Mouse (Mus musculus) mesoderm, embryonic 11.5 days (tissue): Measurements from ENCODE around the gene Tmcc1.

Experiments used
- DNase-seq: peaks from one replicate; pipeline ENCODE4 v3.0.0-alpha.2; 2012; ENCODE audit warnings: low read depth, low spot score

The Tmcc1 gene

DNA sequence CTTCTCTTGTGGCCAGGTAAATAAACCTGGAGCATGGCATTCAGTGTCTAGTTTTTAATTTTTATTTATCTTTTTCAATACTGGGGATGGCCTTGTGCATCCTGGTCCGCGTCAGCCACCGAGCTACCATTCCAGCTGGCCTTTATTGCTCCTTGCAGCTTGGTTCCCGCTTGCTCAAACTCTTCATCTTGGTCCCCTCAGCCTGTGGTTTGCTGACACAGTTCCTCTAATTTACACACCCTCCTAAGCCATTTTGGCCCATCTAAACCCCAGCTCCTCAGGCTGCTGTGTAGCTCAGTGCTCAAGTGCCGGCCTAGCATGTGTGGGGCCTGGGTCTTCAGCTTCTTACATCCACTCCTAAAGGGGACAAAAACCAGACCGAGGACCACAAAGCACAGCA, 179.2 kb downstream of the Tmcc1 start:
- DNase-seq, result no peak

DNA sequence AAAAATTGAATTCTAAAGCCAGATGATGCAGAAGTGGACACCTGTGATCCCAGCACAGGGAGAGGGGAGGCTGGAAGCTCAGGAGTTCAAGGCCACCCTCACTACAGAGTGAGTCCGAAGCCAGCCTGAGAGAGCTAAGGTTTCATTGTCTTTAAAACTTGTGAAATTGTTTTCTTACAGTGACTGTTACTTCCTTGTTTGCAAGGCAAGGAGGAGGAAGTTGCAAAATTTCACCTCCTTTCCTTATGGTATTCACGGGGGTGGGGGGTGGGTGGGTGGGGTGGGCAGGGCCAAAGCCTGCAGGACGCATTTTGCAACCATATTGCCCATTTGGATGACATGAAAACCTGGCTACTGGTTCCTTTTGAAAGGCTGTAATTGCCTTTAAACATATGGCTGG, 179.6 kb downstream of the Tmcc1 start:
- no peak for DNase-seq

- peak; percentile 79 for DNase-seq
These were observed 182.7 kb downstream of the Tmcc1 start for GRCm38 (mm10) chr6:116010541-116010940.

DNA sequence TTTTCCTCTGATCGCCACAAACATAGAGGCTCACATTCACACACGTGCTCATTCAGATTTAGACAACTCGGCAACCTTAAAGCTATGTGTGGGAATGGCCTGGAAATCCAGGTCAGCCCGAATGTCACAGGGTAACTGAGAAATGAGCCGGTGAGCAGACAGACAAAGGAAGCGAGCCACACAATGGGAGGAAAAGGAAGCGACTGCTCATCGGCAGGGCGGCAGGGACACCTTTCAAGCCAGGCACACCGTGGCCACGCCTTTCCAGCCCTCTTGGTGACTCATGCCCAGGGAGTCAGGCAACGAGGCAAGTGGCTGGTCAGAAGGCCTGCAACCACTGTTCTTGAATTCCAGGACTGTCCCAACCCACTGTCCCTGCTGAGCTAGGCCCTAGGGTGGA, 183.9 kb downstream of the Tmcc1 start:
- DNase-seq, result no peak

DNA sequence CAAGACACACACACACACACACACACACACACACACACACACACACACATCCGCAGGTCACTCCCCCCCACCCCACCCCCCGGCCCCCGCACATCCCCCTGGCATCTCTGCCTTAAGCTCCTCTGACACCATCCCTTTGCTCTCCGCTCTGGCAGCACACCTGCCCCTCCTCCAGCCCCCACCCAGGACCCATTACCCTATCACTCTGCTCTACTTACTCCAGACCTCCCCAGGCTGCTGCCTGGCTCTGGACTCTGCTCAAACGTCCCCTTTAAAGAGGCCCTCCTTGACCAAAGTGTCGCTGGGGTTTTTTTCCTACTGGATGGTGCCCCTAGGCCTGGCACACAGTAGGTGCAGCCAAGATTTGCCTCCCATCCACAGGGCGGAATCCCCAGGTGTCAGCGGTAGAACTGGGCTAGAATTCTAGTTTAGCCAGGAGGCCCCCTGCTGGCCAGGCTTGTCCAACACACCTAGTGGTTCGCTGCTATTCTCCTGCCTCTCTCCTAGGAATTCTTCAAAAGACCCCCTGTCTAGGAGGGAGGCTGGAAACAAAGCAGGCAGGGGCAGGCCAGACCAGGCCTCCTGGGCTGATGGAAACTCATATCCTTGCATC, 185.6 kb downstream of the Tmcc1 start:
- peak; percentile 72 for DNase-seq

DNA sequence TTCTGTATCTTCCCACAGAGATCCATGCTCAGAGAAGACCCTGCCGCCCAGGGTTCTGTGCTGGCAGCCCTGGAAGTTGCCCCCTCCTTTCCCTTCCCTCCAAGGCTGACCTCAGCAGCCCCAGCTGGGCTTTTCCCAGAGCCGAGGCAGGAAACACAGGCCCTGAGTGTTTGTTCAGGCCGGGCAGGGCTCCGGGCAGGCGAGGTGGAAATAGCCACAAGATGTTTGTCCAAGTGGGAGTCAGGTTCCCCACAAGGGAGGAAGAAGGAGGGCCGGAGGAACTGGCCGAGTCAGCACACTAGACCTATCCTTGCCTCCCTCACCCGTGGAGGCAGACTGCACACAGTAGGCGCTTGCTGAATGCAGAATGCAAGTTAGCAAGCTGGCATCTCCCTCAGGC, 186.6 kb downstream of the Tmcc1 start:
- DNase-seq, result peak; percentile 47

GRCm38 (mm10) chr6:116005959-116006288, 187.4 kb downstream of the Tmcc1 start:
- no peak for DNase-seq

DNA sequence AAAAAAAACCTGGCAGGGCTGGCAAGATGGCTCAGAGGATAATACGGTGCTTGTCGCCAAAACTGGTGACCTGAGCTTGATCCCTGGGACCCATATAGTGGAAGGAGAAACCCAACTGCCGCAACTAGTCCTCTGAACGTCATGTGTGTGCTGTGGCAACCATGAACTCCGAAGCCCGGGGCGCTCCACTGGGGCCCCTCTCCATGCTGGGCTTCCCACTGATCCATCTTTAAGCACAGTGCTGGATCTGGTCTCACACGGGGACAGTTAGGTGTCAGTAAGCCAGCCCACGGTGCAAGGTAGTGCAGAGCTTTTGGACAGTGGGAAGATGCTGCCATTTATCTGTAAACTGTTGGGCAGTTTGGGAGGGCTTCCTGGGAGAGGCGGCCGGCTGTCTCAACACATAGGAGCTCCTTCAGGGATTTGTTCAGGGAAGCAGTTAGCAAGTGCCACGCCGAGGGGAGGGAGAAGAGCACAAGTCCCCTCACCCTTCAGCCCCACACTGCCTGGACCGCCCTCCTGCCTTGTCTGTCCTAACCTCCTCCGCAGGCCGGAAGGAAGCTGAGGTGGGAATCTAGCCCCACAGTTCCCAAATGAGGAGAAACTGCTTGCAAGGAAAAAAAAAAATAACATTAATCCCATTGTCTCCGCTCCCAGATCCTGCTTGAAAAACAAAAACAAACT, 187.9 kb downstream of the Tmcc1 start:
- DNase-seq, result no peak

DNA sequence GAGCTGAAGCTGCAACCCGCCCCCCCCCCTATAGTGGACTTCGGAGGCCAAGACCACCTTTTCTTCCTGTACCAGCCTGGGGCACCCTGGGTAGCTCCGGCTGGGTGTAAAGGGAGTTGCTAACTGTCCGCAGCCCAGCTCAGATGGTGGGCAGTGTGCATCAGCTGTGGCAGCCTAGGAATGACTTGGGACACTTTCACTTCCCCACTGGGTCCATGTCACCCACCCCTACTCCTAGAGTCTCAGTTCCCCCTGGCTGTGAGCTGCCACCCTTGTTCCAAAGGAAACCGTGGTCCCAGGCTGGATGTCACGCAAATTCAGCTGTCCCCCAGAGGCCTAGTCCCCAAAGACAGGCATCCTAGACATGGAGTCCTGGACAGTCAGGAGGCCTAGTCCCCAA, 188.6 kb downstream of the Tmcc1 start:
- no peak for DNase-seq

DNA sequence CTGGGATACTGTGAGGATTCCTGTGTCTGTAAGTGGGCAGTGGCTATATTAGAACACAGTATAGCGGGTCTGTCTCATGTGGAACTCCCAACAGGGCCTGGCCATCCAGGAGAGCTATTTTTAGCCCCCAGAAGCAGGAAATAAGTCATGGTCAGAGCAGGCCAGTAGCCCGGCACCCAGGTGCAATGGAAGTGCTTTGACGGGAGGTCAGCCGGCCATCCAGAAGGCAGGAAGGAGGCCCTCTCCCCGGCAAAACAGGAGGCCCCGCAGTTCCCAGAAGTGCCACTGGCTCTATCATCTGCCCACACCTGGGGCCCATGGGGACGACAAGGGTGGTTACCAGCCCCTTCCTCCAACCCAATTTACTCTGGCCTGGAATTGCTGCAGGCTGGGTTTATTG, 189.2 kb downstream of the Tmcc1 start:
- DNase-seq, result no peak

- DNase-seq, result no peak
These were observed 189.8 kb downstream of the Tmcc1 start for GRCm38 (mm10) chr6:116003516-116003915.

- DNase-seq, result no peak
These were observed 190.8 kb downstream of the Tmcc1 start for GRCm38 (mm10) chr6:116002311-116003104.

- no peak for DNase-seq
These were observed 192.4 kb downstream of the Tmcc1 start for GRCm38 (mm10) chr6:116000851-116001250.

GRCm38 (mm10) chr6:115999227-115999626, 194.1 kb downstream of the Tmcc1 start:
- DNase-seq, result no peak

DNA sequence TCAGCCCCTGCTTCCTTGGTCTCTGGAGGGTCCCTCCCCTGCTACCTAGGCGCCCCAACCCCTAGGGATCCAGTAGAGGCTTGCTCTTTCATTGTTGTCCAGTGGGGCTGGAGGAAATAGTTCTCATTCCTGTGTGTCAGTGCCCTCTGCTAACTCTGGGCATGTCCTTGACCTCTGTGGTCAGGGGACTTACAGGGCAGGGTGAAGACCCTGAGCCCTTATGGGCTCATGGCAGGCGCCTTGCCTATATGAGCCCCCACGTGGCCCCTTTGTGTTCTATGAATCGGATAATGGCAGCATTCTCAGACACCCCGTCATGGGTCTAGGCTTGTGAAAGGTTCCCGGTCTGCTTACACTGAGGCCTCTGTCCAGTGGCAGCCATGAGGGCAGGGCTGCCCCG, 194.5 kb downstream of the Tmcc1 start:
- no peak for DNase-seq

DNA sequence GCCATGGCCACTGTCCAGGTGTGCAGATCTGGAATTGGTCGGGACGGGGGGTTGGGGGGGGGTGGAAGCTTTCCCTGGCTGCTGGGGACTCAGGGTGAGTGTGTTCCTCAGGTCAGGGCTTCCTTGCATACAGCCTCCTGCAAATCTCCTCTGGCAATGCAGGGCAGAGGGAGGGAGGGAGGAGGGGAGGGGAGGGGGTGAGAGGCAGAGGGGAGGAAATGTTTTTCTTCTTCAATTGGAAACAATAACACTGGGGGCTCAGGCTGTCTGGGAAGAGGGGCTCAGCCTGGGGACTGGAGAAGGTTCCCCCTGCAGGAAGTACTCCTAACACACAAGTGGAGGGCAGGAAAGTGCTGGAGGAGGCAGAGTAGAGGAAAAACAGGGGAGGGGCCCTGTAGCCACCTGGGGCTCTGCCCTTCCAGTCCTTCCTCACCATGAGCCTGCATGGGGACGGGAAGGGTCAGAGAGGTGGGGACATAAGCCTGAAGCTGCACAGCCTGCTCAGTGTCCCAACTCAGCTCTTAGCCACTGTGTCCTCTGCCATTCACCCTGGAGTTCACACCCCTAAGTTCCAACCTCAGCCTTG, 195.5 kb downstream of the Tmcc1 start:
- DNase-seq, result no peak

DNA sequence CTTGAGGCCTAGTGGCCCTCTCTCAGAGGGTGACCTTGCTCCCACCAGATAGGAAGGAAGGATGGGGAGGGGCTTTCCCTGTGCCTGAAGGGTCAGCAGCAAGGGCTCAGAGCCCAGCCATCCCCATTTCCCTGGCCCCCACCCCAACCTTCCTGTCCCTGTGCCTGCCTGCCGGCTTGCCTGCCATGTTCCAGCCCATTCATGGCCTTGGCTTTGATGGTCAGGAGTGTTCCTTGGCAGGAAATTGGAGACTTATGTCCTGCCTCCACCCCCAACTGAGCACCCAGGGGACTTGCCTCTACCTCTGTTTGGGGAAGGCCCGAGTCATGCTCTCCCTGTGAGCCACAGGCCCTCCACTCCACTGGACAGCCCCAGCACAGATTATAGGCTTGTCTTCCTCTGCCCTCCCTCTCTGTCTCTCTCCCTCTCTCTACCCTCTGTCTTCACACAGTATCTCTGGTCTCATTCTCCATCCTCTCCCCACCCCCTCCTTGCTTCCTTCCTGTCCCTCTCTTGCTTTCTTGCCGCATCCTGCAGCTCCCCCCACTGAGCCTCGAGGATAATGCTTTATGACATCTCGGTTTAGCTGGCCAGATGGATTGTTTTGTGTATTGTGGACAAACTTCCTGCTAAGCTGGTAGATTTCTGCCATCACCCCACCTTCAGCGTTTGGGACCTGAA, 197.0 kb downstream of the Tmcc1 start:
- DNase-seq, result no peak

GRCm38 (mm10) chr6:115995531-115995941, 197.8 kb downstream of the Tmcc1 start:
- no peak for DNase-seq

DNA sequence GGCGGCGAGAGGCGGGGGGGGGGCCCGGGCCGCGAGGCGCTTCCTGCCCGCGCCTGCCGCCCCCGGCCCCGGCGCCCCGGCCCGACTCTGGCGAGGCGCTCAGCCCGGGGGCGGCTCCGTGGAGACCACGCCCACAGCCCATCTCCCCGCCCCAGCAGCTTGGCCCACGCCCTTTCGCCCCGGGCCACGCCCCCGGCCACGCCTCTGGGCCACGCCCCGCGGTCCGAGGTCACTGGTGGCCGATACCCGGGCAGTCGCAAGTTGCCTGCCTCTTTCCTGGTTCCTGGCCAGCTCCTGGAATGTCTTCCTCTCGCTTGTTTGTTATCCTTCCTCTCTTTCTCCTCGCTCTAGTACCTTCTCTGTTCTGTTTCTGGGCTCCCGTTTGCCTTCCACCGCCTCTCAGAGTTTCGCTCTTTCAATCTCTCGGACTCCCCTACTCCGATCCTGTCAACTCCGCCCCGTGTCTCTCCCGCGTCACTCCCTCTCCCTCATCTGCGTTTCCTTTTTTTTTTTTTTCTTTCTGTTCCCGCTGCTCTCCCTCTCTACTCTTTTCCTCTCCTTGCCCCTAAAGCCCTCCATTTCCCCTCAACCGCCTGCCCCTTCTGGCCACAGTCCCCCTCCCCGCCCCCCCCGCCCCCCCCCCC, 198.3 kb downstream of the Tmcc1 start, which contains the start of gene Plxnd1:
Gene Plxnd1, minus strand, starts transcription at position 129 of the 644 bp plus-strand sequence.
- peak; percentile 85 for DNase-seq

GRCm38 (mm10) chr6:115994146-115994876, 199.0 kb downstream of the Tmcc1 start:
- no peak for DNase-seq
